Mouse (Mus musculus) midbrain, embryonic 13.5 days (tissue): ENCODE data around the gene Lrrc55. TPM values are rescaled to one million over a fixed set of nuclear protein-coding genes. Genes with fewer than 3 reads are reported as not detected.

Source experiments
- ATAC-seq: fragments of 200-750 bp; cut with Nextera tagmentation; 2 replicates; pipeline ENCODE4 v1.8.0; 2017; ENCODE audit warnings: mild to moderate bottlenecking, moderate TSS enrichment, moderate library complexity
- H3K27ac ChIP-seq: fragments of 300-500 bp; sonication (generic); 2 replicates; pipeline ENCODE4 v1.5.1; 2015; ENCODE audit warnings: inconsistent platforms, mild to moderate bottlenecking, moderate library complexity
- H3K27me3 ChIP-seq: fragments of 300-500 bp; sonication (generic); 2 replicates; pipeline ENCODE4 v1.6.1; 2015; ENCODE audit warnings: mild to moderate bottlenecking, inconsistent platforms
- H3K36me3 ChIP-seq: fragments of 300-500 bp; sonication (generic); 2 replicates; pipeline ENCODE4 v1.6.1; 2015; ENCODE audit warnings: mild to moderate bottlenecking, inconsistent platforms
- H3K4me1 ChIP-seq: fragments of 300-500 bp; sonication (generic); replicated peaks from 2 replicates; pipeline ENCODE4 v1.6.1; 2015; ENCODE audit warnings: inconsistent platforms
- H3K4me2 ChIP-seq: fragments of 300-500 bp; sonication (generic); replicated peaks from 2 replicates; pipeline ENCODE4 v1.6.1; 2015; ENCODE audit warnings: moderate library complexity, mild to moderate bottlenecking, inconsistent platforms
- H3K4me3 ChIP-seq: fragments of 300-500 bp; sonication (generic); replicated peaks from 2 replicates; pipeline ENCODE4 v1.5.1; 2015; ENCODE audit warnings: mild to moderate bottlenecking, inconsistent platforms
- H3K9ac ChIP-seq: fragments of 300-500 bp; sonication (generic); replicated peaks from 2 replicates; pipeline ENCODE4 v1.6.1; 2015; ENCODE audit warnings: mild to moderate bottlenecking, inconsistent platforms
- H3K9me3 ChIP-seq: fragments of 300-500 bp; sonication (generic); 2 replicates; pipeline ENCODE4 v1.6.1; 2016; ENCODE audit warnings: mild to moderate bottlenecking, inconsistent platforms
- WGBS: fragments of 180-500 bp; shearing (Covaris S2); methylation state at CpG from one replicate; pipeline ENCODE4 v1.1.7; 2015; 5-methylcytosine and 5-hydroxymethylcytosine counted together
- polyA plus RNA-seq: library from polyadenylated mRNA; unstranded; fragments of >200 nt; fragmentation: Nextera tagmentation; extraction: Ambion mirVana; gene quantifications from 2 replicates; pipeline ENCODE4 v1.2.1, GENCODE M21; 2015

Gene Lrrc55
- polyA plus RNA-seq, 1 experiment from 2014 or later, result 7.6 TPM

GRCm38 (mm10) chr2:85123187-85123868 lies 73.7 kb downstream of the Lrrc55 start:
- WGBS, result 32% methylated on average over 5 of the region's 5 CpGs

More at GRCm38 (mm10) chr2:85123187-85123868, 73.7 kb downstream of the Lrrc55 start:
- no peaks in the 10 kb centered on the region for H3K9me3 ChIP-seq
- H3K27me3 ChIP-seq, result no peaks in the 10 kb centered on the region
- no peak overlapping the region for H3K4me3 ChIP-seq
- no peak overlapping the region for H3K4me2 ChIP-seq
- peak; percentile 75 for ATAC-seq
- H3K27ac ChIP-seq, result no peak overlapping the region
- no peaks in the 10 kb centered on the region for H3K4me1 ChIP-seq
- no peak overlapping the region for H3K9ac ChIP-seq
- H3K36me3 ChIP-seq, result no peaks in the 10 kb centered on the region

Other genes starting within 250 kb of the Lrrc55 start
- 0.19 and 0.49 TPM in 2 replicates for gene Prg2, start 216.7 kb downstream of the Lrrc55 start, polyA plus RNA-seq
- not detected in 2 replicates for gene Prg3, start 209.0 kb downstream of the Lrrc55 start, polyA plus RNA-seq
- gene Ssrp1, start 160.0 kb downstream of the Lrrc55 start, polyA plus RNA-seq, result 221 and 223 TPM in 2 replicates
- 2.5 and 3.0 TPM in 2 replicates for gene P2rx3, start 159.7 kb downstream of the Lrrc55 start, polyA plus RNA-seq
- 27.1 and 30.9 TPM in 2 replicates for gene Tnks1bp1, start 149.2 kb downstream of the Lrrc55 start, polyA plus RNA-seq
- gene Aplnr, start 61.0 kb downstream of the Lrrc55 start, polyA plus RNA-seq, result 20.1 and 21.0 TPM in 2 replicates
- not detected in 2 replicates for gene Olfr987, start 142.1 kb upstream of the Lrrc55 start, polyA plus RNA-seq
- not detected in 2 replicates for gene Olfr988, start 166.0 kb upstream of the Lrrc55 start, polyA plus RNA-seq
- not detected in 2 replicates for gene Olfr992, start 212.3 kb upstream of the Lrrc55 start, polyA plus RNA-seq
- not detected in 2 replicates for gene Olfr993, start 217.7 kb upstream of the Lrrc55 start, polyA plus RNA-seq
- gene Olfr994, start 239.3 kb upstream of the Lrrc55 start, polyA plus RNA-seq, result not detected in 2 replicates
- not detected in 2 replicates for gene Olfr995, start 246.4 kb upstream of the Lrrc55 start, polyA plus RNA-seq